Mouse (Mus musculus) intestine, postnatal 0 days (tissue): Measurements from ENCODE around the gene Hopx. TPM values are rescaled to one million over a fixed set of nuclear protein-coding genes. Genes with fewer than 3 reads are reported as not detected.

Source experiments
- ATAC-seq: fragments of 200-750 bp; cut with Nextera tagmentation; 2 replicates; pipeline ENCODE4 v1.8.0; 2017; ENCODE audit warnings: mild to moderate bottlenecking, moderate TSS enrichment, moderate library complexity
- H3K27ac ChIP-seq: fragments of 300-500 bp; sonication (generic); 2 replicates; pipeline ENCODE4 v1.5.1; 2014; ENCODE audit warnings: mild to moderate bottlenecking, low read depth, low read length, moderate library complexity
- H3K27me3 ChIP-seq: fragments of 300-500 bp; sonication (generic); replicated peaks from 2 replicates; pipeline ENCODE4 v1.6.1; 2014; ENCODE audit warnings: low read length, mixed read lengths; ENCODE audit not compliant: control insufficient read depth, insufficient read depth
- H3K36me3 ChIP-seq: fragments of 300-500 bp; sonication (generic); 2 replicates; pipeline ENCODE4 v1.6.1; 2014; ENCODE audit warnings: mild to moderate bottlenecking, moderate library complexity; ENCODE audit not compliant: control insufficient read depth, insufficient read depth
- H3K4me1 ChIP-seq: fragments of 300-500 bp; sonication (generic); replicated peaks from 2 replicates; pipeline ENCODE4 v1.6.1; 2014; ENCODE audit warnings: antibody characterized with exemption, low read length, mixed read lengths; ENCODE audit not compliant: control insufficient read depth, insufficient read depth
- H3K4me2 ChIP-seq: fragments of 300-500 bp; sonication (generic); replicated peaks from 2 replicates; pipeline ENCODE4 v1.6.1; 2014; ENCODE audit warnings: low read depth, mild to moderate bottlenecking, moderate library complexity
- H3K4me3 ChIP-seq: fragments of 300-500 bp; sonication (generic); 2 replicates; pipeline ENCODE4 v1.5.1; 2014; ENCODE audit warnings: low read depth, low read length
- H3K9ac ChIP-seq: fragments of 300-500 bp; sonication (generic); 2 replicates; pipeline ENCODE4 v1.6.1; 2014; ENCODE audit warnings: mild to moderate bottlenecking, low read depth, low read length
- H3K9me3 ChIP-seq: fragments of 300-500 bp; sonication (generic); 2 replicates; pipeline ENCODE4 v1.6.1; 2016; ENCODE audit warnings: mixed run types; ENCODE audit not compliant: control insufficient read depth
- CTCF ChIP-seq: sonication (generic); IDR thresholded peaks from 2 replicates; pipeline ENCODE4 v1.5.1; 2016; ENCODE audit warnings: low read depth, mild to moderate bottlenecking, control low read depth, antibody characterized with exemption, moderate library complexity
- WGBS: fragments of 180-500 bp; shearing (Covaris S2); extraction: QIAGEN DNeasy Blood & Tissue Kit; methylation state at CpG from one replicate; pipeline ENCODE4 v1.1.7; 2014; 5-methylcytosine and 5-hydroxymethylcytosine counted together
- polyA plus RNA-seq: library from polyadenylated mRNA; unstranded; fragments of >200 nt; fragmentation: Nextera tagmentation; extraction: Ambion mirVana; gene quantifications from 2 replicates; pipeline ENCODE4 v1.2.1, GENCODE M21; 2015

Gene Hopx
- polyA plus RNA-seq, 1 experiment from 2014 or later: 10.5 TPM

GRCm38 (mm10) chr5:77060363-77060762 is 54.6 kb downstream of the Hopx start:
- Histone ChIP-seq H3K9ac (no peak overlapping the region), H3K27ac (no peak overlapping the region), H3K36me3 (no peaks in the 10 kb centered on the region), H3K9me3 (no peaks in the 10 kb centered on the region), H3K4me1 (no peaks in the 10 kb centered on the region), H3K27me3 (no peaks in the 10 kb centered on the region), H3K4me2 (no peak overlapping the region), H3K4me3 (no peak overlapping the region)
- no peak for ATAC-seq
- WGBS: 64% methylated on average over 10 of the region's 10 CpGs
- no peak for TF ChIP-seq CTCF

- H3K9me3 ChIP-seq: no peaks in the 10 kb centered on the region
- no peaks in the 10 kb centered on the region for H3K27me3 ChIP-seq
- H3K9ac ChIP-seq: no peak overlapping the region
- 76% methylated on average over 12 of the region's 12 CpGs for WGBS
- no peak for TF ChIP-seq CTCF
- no peak overlapping the region for H3K27ac ChIP-seq
- no peaks in the 10 kb centered on the region for H3K36me3 ChIP-seq
- H3K4me1 ChIP-seq: no peaks in the 10 kb centered on the region
- no peak overlapping the region for H3K4me3 ChIP-seq
- H3K4me2 ChIP-seq: no peak overlapping the region
- ATAC-seq: no peak
Measured at GRCm38 (mm10) chr5:77056881-77057440, 58.0 kb downstream of the Hopx start.

GRCm38 (mm10) chr5:77052616-77053015 is 62.3 kb downstream of the Hopx start:
- H3K36me3 ChIP-seq: no peaks in the 10 kb centered on the region
- no peak overlapping the region for H3K9ac ChIP-seq
- no peak overlapping the region for H3K4me3 ChIP-seq
- H3K27me3 ChIP-seq: no peaks in the 10 kb centered on the region
- H3K4me2 ChIP-seq: no peak overlapping the region
- 94% methylated on average over 5 of the region's 5 CpGs for WGBS
- no peak for ATAC-seq
- no peaks in the 10 kb centered on the region for H3K4me1 ChIP-seq
- no peak overlapping the region for H3K27ac ChIP-seq
- no peaks in the 10 kb centered on the region for H3K9me3 ChIP-seq
- no peak for TF ChIP-seq CTCF

GRCm38 (mm10) chr5:77044362-77044761 is 70.6 kb downstream of the Hopx start:
- no peaks in the 10 kb centered on the region for H3K9me3 ChIP-seq
- ATAC-seq: no peak
- H3K27me3 ChIP-seq: no peaks in the 10 kb centered on the region
- TF ChIP-seq CTCF: no peak
- 78% methylated on average over 5 of the region's 5 CpGs for WGBS
- H3K4me3 ChIP-seq: no peak overlapping the region
- H3K4me1 ChIP-seq: no peaks in the 10 kb centered on the region
- no peak overlapping the region for H3K4me2 ChIP-seq
- H3K36me3 ChIP-seq: no peaks in the 10 kb centered on the region
- no peak overlapping the region for H3K27ac ChIP-seq
- no peak overlapping the region for H3K9ac ChIP-seq

GRCm38 (mm10) chr5:77039391-77039790 is 75.5 kb downstream of the Hopx start:
- no peak for ATAC-seq
- no peaks in the 10 kb centered on the region for H3K9me3 ChIP-seq
- no peak overlapping the region for H3K4me3 ChIP-seq
- no peaks in the 10 kb centered on the region for H3K36me3 ChIP-seq
- H3K4me2 ChIP-seq: no peak overlapping the region
- H3K27ac ChIP-seq: no peak overlapping the region
- TF ChIP-seq CTCF: no peak
- H3K9ac ChIP-seq: no peak overlapping the region
- H3K27me3 ChIP-seq: no peaks in the 10 kb centered on the region
- H3K4me1 ChIP-seq: no peaks in the 10 kb centered on the region

- no peaks in the 10 kb centered on the region for H3K36me3 ChIP-seq
- WGBS: 93% methylated on average over 10 of the region's 10 CpGs
Measured at GRCm38 (mm10) chr5:77038451-77038850, 76.5 kb downstream of the Hopx start.

More at GRCm38 (mm10) chr5:77038451-77038850, 76.5 kb downstream of the Hopx start:
- Histone ChIP-seq H3K27me3 (no peaks in the 10 kb centered on the region), H3K9me3 (no peaks in the 10 kb centered on the region), H3K9ac (no peak overlapping the region), H3K4me2 (no peak overlapping the region), H3K27ac (no peak overlapping the region), H3K4me3 (no peak overlapping the region), H3K4me1 (no peaks in the 10 kb centered on the region)
- no peak for ATAC-seq
- TF ChIP-seq CTCF: no peak

Other genes starting within 250 kb of the Hopx start
- 4.1 and 7.5 TPM in 2 replicates for gene Aasdh, start 209.6 kb downstream of the Hopx start, polyA plus RNA-seq
- gene Paics, start 163.8 kb downstream of the Hopx start, polyA plus RNA-seq: 44.3 and 44.9 TPM in 2 replicates
- 6.5 and 7.3 TPM in 2 replicates for gene Ppat, start 163.5 kb downstream of the Hopx start, polyA plus RNA-seq
- gene Srp72, start 140.4 kb downstream of the Hopx start, polyA plus RNA-seq: 36.9 and 41.4 TPM in 2 replicates
- gene Arl9, start 111.1 kb downstream of the Hopx start, polyA plus RNA-seq: not detected in 2 replicates
- gene Thegl, start 99.1 kb downstream of the Hopx start, polyA plus RNA-seq: 5.7 and 6.3 TPM in 2 replicates
- 1.3 and 1.4 TPM in 2 replicates for gene Spink2, start 96.3 kb upstream of the Hopx start, polyA plus RNA-seq
- 13.2 and 15.0 TPM in 2 replicates for gene Rest, start 150.4 kb upstream of the Hopx start, polyA plus RNA-seq
- gene Noa1, start 195.0 kb upstream of the Hopx start, polyA plus RNA-seq: 11.8 and 12.3 TPM in 2 replicates
- gene Polr2b, start 195.0 kb upstream of the Hopx start, polyA plus RNA-seq: 18.7 and 20.3 TPM in 2 replicates